Mouse (Mus musculus) brain, embryonic 14.5 days (tissue): ENCODE results near the gene Zc3h15.

ENCODE experiments used
- CTCF ChIP-seq: fragments of 200-500 bp; IDR thresholded peaks from 2 replicates; pipeline ENCODE4 v1.5.1; 2012; ENCODE audit warnings: inconsistent platforms, mild to moderate bottlenecking, moderate library complexity, borderline replicate concordance; ENCODE audit not compliant: insufficient read depth, insufficient read length; ENCODE audit errors: extremely low read depth
- POLR2A ChIP-seq: fragments of 200-500 bp; IDR thresholded peaks from 2 replicates; pipeline ENCODE4 v1.6.1; 2012; ENCODE audit warnings: mild to moderate bottlenecking, inconsistent platforms, borderline replicate concordance; ENCODE audit not compliant: poor library complexity, insufficient read depth, insufficient read length, severe bottlenecking; ENCODE audit errors: extremely low read depth

DNA sequence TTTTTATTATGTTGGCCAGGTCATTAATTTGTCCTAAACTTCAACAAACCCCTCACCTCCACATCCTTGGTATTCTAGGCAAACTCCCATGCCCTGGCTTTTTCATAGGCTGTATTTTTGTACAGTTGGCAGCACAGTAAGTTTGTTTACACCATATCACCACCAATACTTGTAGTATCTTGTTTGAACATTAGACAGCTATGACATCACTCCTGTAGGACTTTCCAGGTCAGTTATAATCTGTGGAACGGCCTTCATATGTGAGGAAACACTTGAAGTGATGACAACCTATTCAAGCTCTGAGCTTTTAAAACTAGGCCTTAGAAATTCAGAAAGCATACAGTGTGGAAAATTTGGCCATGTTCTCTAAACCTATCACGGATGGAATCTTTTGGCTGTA, 29.6 kb downstream of the Zc3h15 start:
- TF ChIP-seq CTCF (no peak), POLR2A (no peak)
